Mouse (Mus musculus): ENCODE measurements around the gene Esr2.
"Not testable (repeated sequence)": the region's sequence is repeated elsewhere in the genome, so short reads cannot be mapped to it uniquely, and the experiment has no call there.

Gene Esr2

GRCm38 (mm10) chr12:76152389-76152788, 24.7 kb downstream of the Esr2 start:
- not testable (repeated sequence) for DNase-seq (ENCODE audit: low spot score in 2 of 2)

- no peak for DNase-seq (ENCODE audit: low spot score in 2 of 2)
Measured at GRCm38 (mm10) chr12:76136701-76137100, 40.4 kb downstream of the Esr2 start.

DNA sequence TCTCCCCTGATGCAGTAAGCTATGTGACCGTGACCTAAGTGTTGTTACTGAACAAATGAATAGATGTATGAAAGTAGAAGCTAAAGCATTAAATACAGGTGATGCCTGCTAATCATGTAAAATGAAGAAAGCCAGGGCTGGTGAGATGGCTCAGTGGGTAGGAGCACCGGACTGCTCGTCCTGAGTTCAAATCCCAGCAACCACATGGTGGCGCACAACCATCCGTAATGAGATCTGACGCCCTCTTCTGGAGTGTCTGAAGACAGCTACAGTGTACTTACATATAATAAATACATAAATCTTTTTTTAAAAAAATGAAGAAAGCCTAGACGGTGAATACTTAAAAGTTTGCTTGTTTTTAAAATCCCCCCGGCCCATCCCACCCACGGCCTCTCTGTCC, 44.0 kb downstream of the Esr2 start:
- not testable (repeated sequence) for DNase-seq (ENCODE audit: low spot score in 2 of 2)

- no peak for DNase-seq (ENCODE audit: low spot score in 2 of 2)
Measured at GRCm38 (mm10) chr12:76132591-76132990, 44.5 kb downstream of the Esr2 start.

- DNase-seq (ENCODE audit: low spot score in 2 of 2) = no peak
Measured at GRCm38 (mm10) chr12:76130891-76131290, 46.2 kb downstream of the Esr2 start.

GRCm38 (mm10) chr12:76130281-76130680, 46.8 kb downstream of the Esr2 start:
- DNase-seq (ENCODE audit: low spot score in 2 of 2) = no peak

DNA sequence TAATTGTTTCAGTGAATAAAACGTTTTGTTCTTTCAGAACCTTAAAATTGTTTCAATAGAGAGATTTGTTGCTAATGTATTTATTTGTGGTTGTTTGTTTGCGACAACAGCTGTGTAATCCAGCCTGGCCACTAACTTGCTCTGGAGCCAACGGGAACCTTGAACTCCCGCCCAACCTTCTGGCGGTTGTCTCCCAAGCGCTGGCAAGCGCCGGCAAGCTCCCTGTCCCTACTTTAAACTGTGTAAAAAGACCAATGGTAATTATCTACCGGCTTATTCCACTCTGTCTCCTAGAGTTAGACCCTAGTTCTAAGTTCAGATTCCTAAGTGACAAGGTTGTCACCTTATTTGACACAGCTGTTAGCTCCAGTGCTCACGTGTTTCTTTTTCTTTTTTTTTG, 48.2 kb downstream of the Esr2 start:
- DNase-seq (ENCODE audit: low spot score in 2 of 2) = no peak

DNA sequence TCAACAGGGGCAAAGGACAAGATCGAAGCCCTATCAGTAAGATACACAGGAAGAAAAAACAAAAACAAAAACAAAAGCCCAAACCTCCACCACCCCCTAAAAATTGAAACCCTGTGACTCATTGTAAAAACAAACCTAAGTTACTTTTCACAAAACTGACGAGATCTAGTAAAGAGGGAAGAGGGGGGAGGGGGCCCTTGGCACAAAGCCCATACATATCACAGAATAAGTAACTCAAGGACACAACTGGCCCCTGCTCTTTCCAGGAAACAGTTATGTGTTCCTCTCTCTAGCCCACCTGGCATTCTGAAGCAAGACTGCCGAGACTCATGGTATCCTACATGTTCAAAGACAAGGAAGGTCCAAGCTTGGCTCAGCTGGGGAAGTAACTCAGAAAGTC, 48.8 kb downstream of the Esr2 start:
- no peak for DNase-seq (ENCODE audit: low spot score in 2 of 2)

DNA sequence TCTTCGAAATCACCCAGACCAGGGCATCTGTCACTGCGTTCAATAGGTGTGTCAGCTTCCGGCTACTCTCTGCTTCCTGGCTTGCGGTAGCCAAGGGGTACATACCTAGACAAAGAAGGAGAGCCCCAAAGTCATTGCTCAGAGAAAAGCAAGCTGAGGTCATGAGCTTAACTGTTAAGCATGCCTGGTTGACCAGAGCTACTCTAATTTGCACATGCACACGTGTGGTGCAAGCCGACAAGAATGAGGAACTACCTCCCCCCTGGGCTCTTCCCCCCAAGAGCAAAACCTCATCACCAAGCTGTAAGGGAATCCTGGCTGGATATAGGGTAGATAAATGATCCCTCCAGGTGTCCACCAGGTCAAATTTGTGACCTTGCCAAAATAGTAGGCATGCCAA, 53.8 kb downstream of the Esr2 start:
- no peak for DNase-seq (ENCODE audit: low spot score in 2 of 2)

GRCm38 (mm10) chr12:76117632-76118153, 59.4 kb downstream of the Esr2 start:
- DNase-seq (ENCODE audit: low spot score in 2 of 2) = no peak

DNA sequence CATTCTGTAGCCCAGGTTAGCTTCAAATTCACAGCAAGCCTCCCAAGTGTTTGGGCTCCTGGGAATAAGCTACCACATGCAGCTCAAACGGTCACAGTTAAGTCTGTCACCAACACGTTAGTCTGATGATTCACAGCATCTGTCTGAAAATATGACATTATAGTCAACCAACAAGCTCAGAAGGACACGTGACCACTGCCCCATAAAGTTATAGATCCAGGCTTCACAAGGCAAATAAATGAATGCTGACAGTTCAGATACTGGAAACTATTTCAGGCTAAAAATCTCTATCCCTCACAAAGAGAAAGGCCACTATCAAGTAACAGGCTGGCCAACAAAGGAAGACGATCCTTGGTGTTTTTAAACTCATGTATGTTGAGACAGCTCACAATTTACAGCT, 60.5 kb downstream of the Esr2 start:
- no peak for DNase-seq (ENCODE audit: low spot score in 2 of 2)

DNA sequence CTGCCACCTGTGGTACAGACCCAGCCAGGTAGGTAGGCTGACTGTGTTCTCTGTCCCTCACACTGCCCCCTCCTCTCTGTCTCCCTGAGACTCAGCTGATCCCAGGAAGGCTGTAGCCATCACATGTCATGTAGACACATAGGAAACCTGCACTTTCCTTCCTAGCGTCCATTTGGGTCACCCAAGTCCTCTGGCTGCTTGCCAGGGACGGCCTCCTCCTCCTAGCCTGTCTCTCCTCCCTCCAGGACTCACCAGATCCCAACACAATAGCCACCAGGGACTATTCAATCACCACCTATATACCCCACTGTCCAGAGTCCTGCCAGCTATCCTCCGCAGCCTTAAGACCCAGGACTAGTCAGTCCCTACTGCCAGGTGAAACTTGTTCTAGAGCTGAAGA, 66.0 kb downstream of the Esr2 start:
- no peak for DNase-seq (ENCODE audit: low spot score in 2 of 2)

GRCm38 (mm10) chr12:76109646-76110405, 67.2 kb downstream of the Esr2 start:
- DNase-seq (ENCODE audit: low spot score in 2 of 2) = no peak

GRCm38 (mm10) chr12:76104596-76105351, 72.3 kb downstream of the Esr2 start:
- DNase-seq (ENCODE audit: low spot score in 2 of 2) = no peak

DNA sequence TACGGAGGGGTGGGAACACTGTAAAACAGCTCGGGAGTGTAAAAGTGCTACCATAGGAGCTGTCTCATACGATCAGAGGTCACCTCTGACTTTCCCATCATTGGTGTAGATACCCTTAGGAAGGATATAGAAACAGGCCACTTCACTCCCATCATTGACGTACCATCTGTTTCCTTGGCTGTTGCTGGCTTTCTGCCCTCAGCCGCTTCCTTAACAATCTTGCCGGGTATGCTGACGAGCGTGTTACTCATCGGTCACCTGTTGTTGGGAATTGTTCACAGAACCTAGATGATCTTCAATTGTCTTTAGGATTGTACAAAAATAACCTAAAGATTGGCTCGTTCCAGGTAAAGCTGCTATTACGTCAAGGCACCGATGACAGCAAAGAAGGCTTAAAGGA, 74.4 kb downstream of the Esr2 start:
- no peak for DNase-seq (ENCODE audit: low spot score in 2 of 2)

DNA sequence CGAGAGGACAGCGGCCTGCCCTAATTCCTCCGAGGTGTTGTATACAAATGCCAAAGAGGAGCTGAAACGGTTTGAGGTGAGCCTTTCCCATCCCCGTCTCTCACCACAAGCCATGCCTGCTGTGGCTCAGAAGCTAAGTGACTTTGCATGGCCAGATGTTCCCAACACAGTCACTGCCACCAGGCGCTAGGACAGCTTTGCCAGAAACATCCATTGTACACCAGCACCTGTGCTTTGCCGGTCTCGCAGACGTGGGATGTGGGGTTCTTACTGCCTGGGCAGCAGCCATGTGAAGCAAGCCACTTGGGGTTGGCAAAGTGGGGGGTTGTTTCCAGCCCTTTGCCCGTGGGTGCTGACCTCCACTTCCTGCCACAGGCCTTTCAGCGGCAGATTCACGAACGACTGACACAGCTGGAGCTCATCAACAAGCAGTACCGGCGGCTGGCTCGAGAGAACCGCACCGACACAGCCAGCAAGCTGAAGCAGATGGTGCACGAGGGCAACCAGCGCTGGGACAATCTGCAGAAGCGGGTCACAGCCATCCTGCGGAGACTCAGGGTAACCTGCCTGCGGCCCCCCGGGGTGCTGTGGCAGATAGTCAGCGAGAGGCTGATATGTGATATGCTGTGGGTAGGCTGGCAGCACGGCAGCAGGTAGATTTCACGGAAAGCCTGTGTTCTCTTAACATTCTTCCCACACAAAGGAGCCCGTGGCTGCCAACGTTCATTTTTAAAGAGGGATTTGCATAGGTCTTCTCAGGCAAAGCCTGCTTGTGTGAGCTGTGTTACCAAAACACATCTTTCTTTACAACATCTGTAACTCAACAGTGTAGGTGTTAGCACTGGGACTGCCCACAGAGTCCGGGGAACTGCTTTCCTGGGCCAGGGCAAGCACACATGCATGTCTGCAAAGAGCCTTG, 81.7 kb downstream of the Esr2 start:
- peak in 1 of 2 experiments; percentile 12 for DNase-seq (ENCODE audit: low spot score in 2 of 2)

DNA sequence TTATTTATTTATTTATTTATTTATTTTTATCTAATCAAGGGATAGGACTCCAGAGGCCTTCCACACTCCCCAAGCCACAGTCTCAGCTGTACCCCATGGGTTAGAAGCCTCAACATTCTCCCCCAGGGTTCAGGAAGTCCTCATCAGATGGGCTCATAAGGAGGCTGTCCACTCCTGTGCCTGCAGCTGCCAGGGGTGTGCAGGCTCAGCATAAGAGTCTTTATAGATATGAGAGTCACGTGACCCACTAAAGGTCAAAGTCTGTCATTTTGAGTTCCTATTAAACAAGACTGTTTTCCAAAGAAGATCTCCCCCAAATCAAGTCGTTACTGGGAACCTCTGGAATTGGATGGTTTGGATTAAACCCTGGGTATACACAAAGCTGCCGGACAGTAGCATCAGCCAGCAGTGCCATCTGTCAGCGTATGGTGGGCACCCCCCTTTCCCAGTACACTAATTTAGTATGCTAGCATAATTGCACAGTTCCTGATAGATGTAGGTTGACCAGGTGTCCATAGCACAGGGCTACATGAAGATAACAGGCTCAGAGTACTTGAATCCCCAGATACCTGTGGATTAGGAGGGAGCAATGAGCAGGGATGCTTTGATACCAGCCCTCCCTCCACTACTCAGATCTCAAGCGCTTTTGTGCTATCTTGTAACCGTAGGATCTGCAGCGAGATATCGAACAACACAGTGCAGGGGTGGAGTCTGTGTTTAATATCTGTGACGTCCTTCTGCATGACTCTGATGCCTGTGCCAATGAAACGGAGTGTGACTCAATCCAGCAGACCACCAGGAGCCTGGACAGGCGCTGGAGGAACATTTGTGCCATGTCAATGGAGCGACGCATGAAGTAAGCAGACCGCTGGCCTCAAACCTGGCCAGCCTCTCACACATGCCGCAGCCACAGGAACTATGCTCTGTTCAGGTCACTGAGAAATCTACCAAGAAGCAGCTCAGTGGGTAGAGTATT, 83.2 kb downstream of the Esr2 start:
- DNase-seq (ENCODE audit: low spot score in 2 of 2) = no peak

GRCm38 (mm10) chr12:76092789-76093466, 84.1 kb downstream of the Esr2 start:
- no peak for DNase-seq (ENCODE audit: low spot score in 2 of 2)

GRCm38 (mm10) chr12:76087025-76087424, 90.0 kb downstream of the Esr2 start:
- DNase-seq (ENCODE audit: low spot score in 2 of 2) = no peak
